Mouse (Mus musculus) spleen, adult 2 months (tissue): ENCODE data around the gene Phf6. TPM values are rescaled to one million over a fixed set of nuclear protein-coding genes. Genes with fewer than 3 reads are reported as not detected.

Experiments used
- DNase-seq, 2 experiments: peaks; one replicate each; pipeline versions ENCODE4 v3.0.0 to v3.0.0-alpha.2; 2012 to 2021; ENCODE audit warnings: low spot score in 2 of 2, low read depth in 1 of 2
- H3K27ac ChIP-seq: fragments of 200-500 bp; 2 replicates; pipeline ENCODE4 v1.5.1; 2012; ENCODE audit warnings: low read length, inconsistent platforms; ENCODE audit not compliant: insufficient read depth
- H3K27me3 ChIP-seq: fragments of 200-500 bp; 2 replicates; pipeline ENCODE4 v1.6.1; 2012; ENCODE audit warnings: mild to moderate bottlenecking, moderate library complexity, low read length, inconsistent platforms; ENCODE audit not compliant: control insufficient read depth, insufficient read depth
- H3K36me3 ChIP-seq: fragments of 200-500 bp; 2 replicates; pipeline ENCODE4 v1.6.1; 2012; ENCODE audit warnings: mild to moderate bottlenecking, low read length, inconsistent platforms; ENCODE audit not compliant: control insufficient read depth, insufficient read depth
- H3K4me1 ChIP-seq: fragments of 200-500 bp; 2 replicates; pipeline ENCODE4 v1.6.1; 2011; ENCODE audit warnings: inconsistent platforms; ENCODE audit not compliant: control insufficient read depth, insufficient read depth, insufficient read length
- H3K4me3 ChIP-seq: fragments of 200-500 bp; 2 replicates; pipeline ENCODE4 v1.5.1; 2011; ENCODE audit warnings: mild to moderate bottlenecking, inconsistent platforms; ENCODE audit not compliant: insufficient read depth, insufficient read length; ENCODE audit errors: extremely low read depth
- POLR2A ChIP-seq: fragments of 200-500 bp; IDR thresholded peaks from 2 replicates; pipeline ENCODE4 v1.6.1; 2011; ENCODE audit warnings: low read depth, low read length, inconsistent platforms
- WGBS: fragments of 180-500 bp; shearing (Covaris S2); methylation state at CpG from one replicate; pipeline ENCODE4 v1.1.7; 2018; 5-methylcytosine and 5-hydroxymethylcytosine counted together
- polyA plus RNA-seq: library from polyadenylated mRNA; depleted of rRNA; stranded (reverse); fragments of >200 nt; gene quantifications from 2 replicates; pipeline ENCODE4 v1.2.3, GENCODE M21; 2012; rRNA removed

Gene Phf6
- polyA plus RNA-seq, 1 experiment = 1.5 TPM

- Histone ChIP-seq H3K4me1 (no peaks in the 10 kb centered on the region), H3K36me3 (peaks cover 3% of the 10 kb centered on the region; the same call in 1 of the 2 replicates), H3K27me3 (no peaks in the 10 kb centered on the region), H3K4me3 (no peak overlapping the region), H3K27ac (no peak overlapping the region)
- DNase-seq = peak in 1 of 2 experiments; percentile 55
- no peak for TF ChIP-seq POLR2A
- WGBS = 41% methylated on average over 3 of the region's 3 CpGs
Observed at GRCm38 (mm10) chrX:53006062-53006461, 94.0 kb downstream of the Phf6 start.

Other genes with a start within 250 kb of the Phf6 start
- not detected in 2 replicates for gene Ccdc160, start 121.1 kb upstream of the Phf6 start, polyA plus RNA-seq
- gene Hprt, start 75.9 kb downstream of the Phf6 start, polyA plus RNA-seq = 5.7 and 6.1 TPM in 2 replicates